ENCODE assay signal across 19 mouse cellular contexts in genomic region chr16:87665246-87665645, GRCm38 (mm10). TPM values are rescaled to one million over a fixed set of nuclear protein-coding genes. Genes with fewer than 3 reads are reported as not detected.
A peak's percentile ranks its signal among the peaks of the same experiment; 100 is the strongest.
DNase-seq lines count a peak whose midpoint lies in the region; ATAC-seq and TF ChIP-seq lines count a peak whose summit lies in the region.
"Had no signal": no experiment of that assay in that cellular context is flagged by ENCODE, and none has a peak within 500 bp of the region (broad histone marks: within the 10 kb centered on the region; RNA-seq: fewer than 3 reads in every experiment).

No protein-coding gene starts in this region.

- no peaks in the 10 kb centered on the region for H3K27me3 ChIP-seq in kidney, adult 2 months (replicated peaks; ENCODE audit: control insufficient read depth, insufficient read depth, low read length)
- H3K27me3 ChIP-seq in C2C12 (ENCODE audit: control insufficient read depth, insufficient read depth, insufficient read length), result no peaks in the 10 kb centered on the region
- no peaks in the 10 kb centered on the region for H3K27me3 ChIP-seq in hindbrain, embryonic 11.5 days (ENCODE audit: control insufficient read depth, insufficient read depth, low read length)
- H3K27me3 ChIP-seq: forebrain, embryonic 13.5 days; limb, embryonic 15.5 days; neural tube, embryonic 15.5 days had no signal

- WGBS in kidney, adult 2 months, result 49% methylated on average over 9 of the region's 9 CpGs
- 59% methylated on average over 9 of the region's 9 CpGs for WGBS in hindbrain, embryonic 11.5 days

- no peaks in the 10 kb centered on the region for H3K9me3 ChIP-seq in hindbrain, embryonic 11.5 days (ENCODE audit: control insufficient read depth, low read length)
- H3K9me3 ChIP-seq: forebrain, embryonic 13.5 days; G1E; limb, embryonic 15.5 days; neural tube, embryonic 15.5 days had no signal

- H3ac ChIP-seq in C2C12 (ENCODE audit: control insufficient read depth, insufficient read length, low read depth), result no peak overlapping the region

- no peak for TF ChIP-seq POLR2A in kidney, adult 2 months (IDR thresholded peaks at IDR 0.05; ENCODE audit: low read depth, low read length)

- no peaks in the 10 kb centered on the region for H3K79me2 ChIP-seq in C2C12 (ENCODE audit: control insufficient read depth, insufficient read depth)

- H3K27ac ChIP-seq in kidney, adult 2 months (ENCODE audit: insufficient read depth, low read depth, low read length), result no peak overlapping the region
- H3K27ac ChIP-seq in hindbrain, embryonic 11.5 days (ENCODE audit: low read depth, low read length), result no peak overlapping the region
- H3K27ac ChIP-seq: forebrain, embryonic 13.5 days; limb, embryonic 15.5 days; macrophage; neural tube, embryonic 15.5 days had no signal

- intact Hi-C loops in left cerebral cortex, postnatal 14 days (cut with DNase I), result no loop called here

- H3K36me3 ChIP-seq in kidney, adult 2 months (ENCODE audit: control insufficient read depth, insufficient read depth, low read length), result no peaks in the 10 kb centered on the region
- H3K36me3 ChIP-seq in C2C12 (ENCODE audit: control insufficient read depth, insufficient read depth), result no peaks in the 10 kb centered on the region
- no peaks in the 10 kb centered on the region for H3K36me3 ChIP-seq in hindbrain, embryonic 11.5 days (ENCODE audit: control insufficient read depth, insufficient read depth, low read length)
- H3K36me3 ChIP-seq: G1E; limb, embryonic 15.5 days; neural tube, embryonic 15.5 days had no signal

- H3K4me1 ChIP-seq in kidney, adult 2 months (ENCODE audit: control insufficient read depth, insufficient read depth, low read length), result no peaks in the 10 kb centered on the region
- no peaks in the 10 kb centered on the region for H3K4me1 ChIP-seq in hindbrain, embryonic 11.5 days (replicated peaks; ENCODE audit: control insufficient read depth, insufficient read depth, low read length)
- H3K4me1 ChIP-seq: forebrain, embryonic 13.5 days had no signal

- H3K4me2 ChIP-seq in hindbrain, embryonic 11.5 days (replicated peaks; ENCODE audit: low read depth, low read length), result no peak overlapping the region
- H3K4me2 ChIP-seq: forebrain, embryonic 13.5 days; limb, embryonic 15.5 days; neural tube, embryonic 15.5 days had no signal

- H3K9ac ChIP-seq in hindbrain, embryonic 11.5 days (ENCODE audit: low read depth, low read length), result no peak overlapping the region
- H3K9ac ChIP-seq: forebrain, embryonic 13.5 days; limb, embryonic 15.5 days; liver, postnatal 0 days; neural tube, embryonic 15.5 days had no signal

- peak; percentile 5 for DNase-seq in kidney, adult 2 months
- no peak for DNase-seq in kidney, postnatal 10 days
- DNase-seq in adrenal gland, postnatal 14 days, result peak; percentile 69
- peak; percentile 40 for DNase-seq in mesoderm, embryonic 11.5 days (ENCODE audit: low read depth, low spot score)
- no peak for DNase-seq in left cerebral cortex, postnatal 14 days (ENCODE audit: low spot score in 2 of 2)
- no peak for DNase-seq in embryo, embryonic 10 days (ENCODE audit: low spot score)
- no peak for DNase-seq in hindbrain, embryonic 11.5 days (ENCODE audit: low spot score)
- DNase-seq: B cell, adult 2 months; cerebellum, adult 8-10 months; kidney, adult 11 months; liver, postnatal 0 days; retina, postnatal 1 day; thymus, postnatal 36 days had no signal

- no peaks in the 10 kb centered on the region for H3K79me3 ChIP-seq in C2C12 (ENCODE audit: low read depth)

- no peak for ATAC-seq in hindbrain, embryonic 11.5 days (ENCODE audit: low FRiP score)
- ATAC-seq: forebrain, embryonic 13.5 days; liver, postnatal 0 days had no signal

- no peak overlapping the region for H3K4me3 ChIP-seq in kidney, adult 2 months (ENCODE audit: insufficient read depth, low read depth, low read length)
- H3K4me3 ChIP-seq in C2C12 (ENCODE audit: insufficient read depth, poor library complexity, severe bottlenecking), result no peak overlapping the region
- no peak overlapping the region for H3K4me3 ChIP-seq in hindbrain, embryonic 11.5 days (ENCODE audit: low read depth, low read length)
- H3K4me3 ChIP-seq: forebrain, embryonic 13.5 days; limb, embryonic 15.5 days; neural tube, embryonic 15.5 days had no signal

- no peak for TF ChIP-seq CTCF in kidney, adult 2 months (conservative IDR thresholded peaks at IDR 0.05; ENCODE audit: insufficient read depth, insufficient read length, low read depth, low read length)
- TF ChIP-seq CTCF in C2C12 (IDR thresholded peaks at IDR 0.05; ENCODE audit: control insufficient read depth, insufficient read depth, insufficient read length), result no peak

TF ChIP-seq in C2C12, 6 proteins besides CTCF, POLR2A, EP300 and RAD21:
- TF ChIP-seq USF1 (IDR thresholded peaks at IDR 0.05; ENCODE audit: low read depth) (no peak), CEBPB (IDR thresholded peaks at IDR 0.05; ENCODE audit: low read depth) (no peak), MAX (IDR thresholded peaks at IDR 0.05) (no peak), MYOD1 (IDR thresholded peaks at IDR 0.05; ENCODE audit: control insufficient read depth, insufficient read length, low read depth) (peak; percentile 63), MYOG (IDR thresholded peaks at IDR 0.05; ENCODE audit: control insufficient read depth, extremely low read depth, insufficient read length) (no peak), FOSL1 (IDR thresholded peaks at IDR 0.05; ENCODE audit: insufficient read depth, low read length, poor library complexity, severe bottlenecking) (peak; percentile 64)
TF ChIP-seq in C2C12: peak in this region for 2.

RNA-seq across cellular contexts. Expression of gene Bach1, which starts 33.5 kb away (rescaled TPM):
- polyA plus RNA-seq in kidney, adult 2 months (2012; rRNA removed), result 8.6 and 9.7 TPM in 2 replicates
- polyA plus RNA-seq in C2C12 (2012; fragmentation: generic; extraction: Trizol), result 4.9 TPM
- total RNA-seq in adrenal gland, postnatal 14 days (2021), result 21.5 and 23.5 TPM in 2 replicates
- total RNA-seq in left cerebral cortex, postnatal 14 days (2021), result 10 to 100 TPM; 14.0 to 14.2 TPM
- polyA plus RNA-seq in hindbrain, embryonic 11.5 days (2014; fragmentation: Nextera tagmentation; extraction: Ambion mirVana), result 24.8 and 30.2 TPM in 2 replicates

Comparison
In these comparisons a context has a peak if more than half of its experiments do, and no peak if none do; other contexts are left out.
1. DNase-seq: peak in kidney, adult 2 months (single experiment), adrenal gland, postnatal 14 days (single experiment) and mesoderm, embryonic 11.5 days (single experiment); none in kidney, postnatal 10 days (single experiment), left cerebral cortex, postnatal 14 days (0 of 2), embryo, embryonic 10 days (single experiment) and hindbrain, embryonic 11.5 days (single experiment).